Comparison of ENCODE assay signal across 23 mouse cellular contexts in genomic region chr1:60723555-60723954, GRCm38 (mm10). TPM values are rescaled to one million over a fixed set of nuclear protein-coding genes. Genes with fewer than 3 reads are reported as not detected.
DNase-seq lines count a peak whose midpoint lies in the region; ATAC-seq and TF ChIP-seq lines count a peak whose summit lies in the region.
"Had no signal": no experiment of that assay in that cellular context is flagged by ENCODE, and none has a peak within 500 bp of the region (broad histone marks: within the 10 kb centered on the region; RNA-seq: fewer than 3 reads in every experiment).

No protein-coding gene starts in this region.

- TF ChIP-seq POLR2A in limb, embryonic 14.5 days (IDR thresholded peaks at IDR 0.05; ENCODE audit: borderline replicate concordance, extremely low read depth, insufficient read depth, insufficient read length) = no peak

- H3K9ac ChIP-seq in limb, embryonic 14.5 days (ENCODE audit: low read depth, low read length, severe bottlenecking) = no peak overlapping the region

- H3K4me2 ChIP-seq in limb, embryonic 14.5 days (replicated peaks; ENCODE audit: low read depth, low read length, severe bottlenecking) = no peak overlapping the region

- no peaks in the 10 kb centered on the region for H3K4me1 ChIP-seq in limb, embryonic 14.5 days (ENCODE audit: control insufficient read depth, insufficient read depth, low read length)
- no peaks in the 10 kb centered on the region for H3K4me1 ChIP-seq in limb, embryonic 10.5 days

- no peak overlapping the region for H3K27ac ChIP-seq in limb, embryonic 14.5 days (replicated peaks; ENCODE audit: low read depth, low read length)
- H3K27ac ChIP-seq in limb, embryonic 10.5 days = no peak overlapping the region

- ATAC-seq in frontal cortex, adult (ENCODE audit: low TSS enrichment) = peak; percentile 80
- 0 out of 2 replicates have a peak, but pooled peaks have one; percentile 50 for ATAC-seq in limb, embryonic 14.5 days (ENCODE audit: low FRiP score, low read depth)
- ATAC-seq: activated CD4-positive, CD25-positive, alpha-beta regulatory T cell, adult 4 months; CD4-positive, CD25-positive, alpha-beta regulatory T cell, adult 4 months; Patski had no signal

- no peaks in the 10 kb centered on the region for H3K27me3 ChIP-seq in limb, embryonic 14.5 days (ENCODE audit: control insufficient read depth, insufficient read depth, low read length)
- no peaks in the 10 kb centered on the region for H3K27me3 ChIP-seq in limb, embryonic 10.5 days (ENCODE audit: low read depth, poor library complexity, severe bottlenecking)
- H3K27me3 ChIP-seq: CH12.LX, Patski had no signal

- no peaks in the 10 kb centered on the region for H3K36me3 ChIP-seq in limb, embryonic 14.5 days (ENCODE audit: control insufficient read depth, insufficient read depth, low read length)
- no peaks in the 10 kb centered on the region for H3K36me3 ChIP-seq in limb, embryonic 10.5 days
- H3K36me3 ChIP-seq: G1E had no signal

- H3K4me3 ChIP-seq in limb, embryonic 14.5 days (replicated peaks; ENCODE audit: low read length) = no peak overlapping the region
- H3K4me3 ChIP-seq in limb, embryonic 10.5 days = no peak overlapping the region

- H3K9me3 ChIP-seq in limb, embryonic 14.5 days (ENCODE audit: control insufficient read depth, low read length) = no peaks in the 10 kb centered on the region
- no peaks in the 10 kb centered on the region for H3K9me3 ChIP-seq in limb, embryonic 10.5 days (replicated peaks)
- H3K9me3 ChIP-seq: G1E had no signal

- WGBS in limb, embryonic 14.5 days = 70% methylated on average over 3 of the region's 3 CpGs
- 87% methylated on average over 3 of the region's 3 CpGs for WGBS in limb, embryonic 10.5 days

- DNase-seq in frontal cortex, postnatal 10 days (ENCODE audit: low spot score in 2 of 2) = no peak
- DNase-seq in limb, embryonic 14.5 days (ENCODE audit: low spot score) = no peak
- no peak for DNase-seq in limb, embryonic 10.5 days (ENCODE audit: low spot score)
- peak; percentile 28 for DNase-seq in right cerebral cortex, adult 18-20 months
- no peak for DNase-seq in right cerebral cortex, adult 2 months (ENCODE audit: low spot score in 2 of 2)
- peak; percentile 33 for DNase-seq in brain, adult 2 months (ENCODE audit: low read depth, low spot score)
- no peak for DNase-seq in lung, postnatal 4 days
- DNase-seq: adrenal gland, adult 2 months; adrenal gland, adult 8-10 months; adrenal gland, postnatal 10 days; adrenal gland, postnatal 14 days; adrenal gland, postnatal 25 days; adrenal gland, postnatal 36 days; B cell, adult 2 months; cerebellum, adult 11 months; cerebellum, adult 11-12 months; cerebellum, adult 18-20 months had no signal

RNA-seq across cellular contexts. Expression of gene Cd28, which starts 7.0 kb away (rescaled TPM):
- 0.24 and 0.45 TPM in 2 replicates for polyA plus RNA-seq in limb, embryonic 14.5 days (2012; rRNA removed)
- polyA plus RNA-seq in limb, embryonic 14.5 days (2014; fragmentation: Nextera tagmentation; extraction: Ambion mirVana) = 0.25 and 0.57 TPM in 2 replicates
- 0.08 and 0.09 TPM in 2 replicates for polyA plus RNA-seq in limb, embryonic 10.5 days (2016; fragmentation: Nextera tagmentation; extraction: Ambion mirVana)
- polyA plus RNA-seq: G1E, Patski had no signal

Comparison
In these comparisons a context has a peak if more than half of its experiments do, and no peak if none do; other contexts are left out.
1. DNase-seq: peak in right cerebral cortex, adult 18-20 months (single experiment) and brain, adult 2 months (single experiment); none in frontal cortex, postnatal 10 days (0 of 2), limb, embryonic 14.5 days (single experiment), limb, embryonic 10.5 days (single experiment), right cerebral cortex, adult 2 months (0 of 2) and lung, postnatal 4 days (0 of 2).